Mouse (Mus musculus) yolk sac, embryonic 10.5 days (tissue): ENCODE data around the gene Dst.
A peak's percentile ranks its signal among the peaks of the same experiment; 100 is the strongest.

Experiments
- DNase-seq: peaks from one replicate; pipeline ENCODE4 v3.0.0-alpha.2; 2017; ENCODE audit warnings: low spot score

The Dst gene

GRCm38 (mm10) chr1:34103176-34103575 lies 195.2 kb downstream of the Dst start:
- no peak for DNase-seq

- peak; percentile 77 for DNase-seq
These were observed 195.7 kb downstream of the Dst start for GRCm38 (mm10) chr1:34103713-34104172.

- DNase-seq: no peak
These were observed 196.8 kb downstream of the Dst start for GRCm38 (mm10) chr1:34104846-34105245.

GRCm38 (mm10) chr1:34106606-34107005 lies 198.6 kb downstream of the Dst start:
- no peak for DNase-seq

GRCm38 (mm10) chr1:34107076-34107475 lies 199.1 kb downstream of the Dst start:
- DNase-seq: no peak

DNA sequence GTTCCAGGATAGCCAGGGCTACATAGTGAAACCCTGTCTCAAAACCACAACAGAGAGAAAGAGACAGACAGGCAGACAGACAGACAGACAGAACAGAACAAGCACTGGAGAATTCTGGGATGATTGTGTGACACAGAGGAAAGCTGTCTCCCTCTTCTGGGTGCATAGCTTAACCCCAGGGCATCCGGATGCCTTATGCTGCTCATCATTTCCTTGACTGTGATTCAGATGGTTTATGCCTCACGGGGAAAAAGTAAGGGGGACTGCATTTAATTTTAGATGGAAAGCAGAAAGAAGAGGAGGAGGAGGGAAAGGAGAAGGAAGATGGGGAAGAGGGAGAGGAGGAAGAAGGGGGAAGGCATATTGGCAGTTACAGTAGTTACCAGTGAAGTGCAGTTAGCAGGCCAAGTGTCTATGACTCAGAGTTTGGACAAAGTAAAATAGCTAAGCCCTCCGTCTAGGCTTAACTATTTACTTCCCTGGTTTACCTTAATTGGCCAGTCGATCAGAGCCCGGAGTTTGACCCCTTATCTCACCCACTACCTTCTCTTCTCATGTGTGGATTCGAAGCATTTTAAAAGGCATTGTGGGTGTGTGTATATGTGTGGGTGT lies 201.7 kb downstream of the Dst start:
- no peak for DNase-seq

- DNase-seq: no peak
These were observed 202.8 kb downstream of the Dst start for GRCm38 (mm10) chr1:34110862-34111261.

- DNase-seq: no peak
These were observed 203.9 kb downstream of the Dst start for GRCm38 (mm10) chr1:34111954-34112353.

- DNase-seq: peak; percentile 72
These were observed 208.4 kb downstream of the Dst start for GRCm38 (mm10) chr1:34116444-34116843.

- no peak for DNase-seq
These were observed 209.0 kb downstream of the Dst start for GRCm38 (mm10) chr1:34117056-34117455.

DNA sequence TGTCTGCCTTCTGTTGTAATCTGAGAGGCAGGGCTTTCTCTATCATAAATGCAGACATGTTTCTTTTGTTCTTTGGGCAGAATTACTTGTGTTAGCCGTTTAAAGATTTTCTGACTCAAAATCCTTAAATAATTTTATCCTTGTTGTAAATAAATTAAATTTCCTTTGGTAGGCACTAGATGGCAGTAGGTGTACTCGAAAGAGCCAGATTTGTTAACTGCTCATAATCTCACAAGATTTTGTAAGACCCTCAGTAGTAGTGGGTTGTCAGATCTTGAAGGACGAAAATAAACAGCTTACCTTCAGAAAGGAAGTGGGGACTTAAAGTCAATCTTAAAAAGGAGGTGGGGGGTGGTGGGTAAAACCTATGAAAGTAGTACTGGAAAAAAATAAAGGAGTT lies 209.7 kb downstream of the Dst start:
- no peak for DNase-seq

DNA sequence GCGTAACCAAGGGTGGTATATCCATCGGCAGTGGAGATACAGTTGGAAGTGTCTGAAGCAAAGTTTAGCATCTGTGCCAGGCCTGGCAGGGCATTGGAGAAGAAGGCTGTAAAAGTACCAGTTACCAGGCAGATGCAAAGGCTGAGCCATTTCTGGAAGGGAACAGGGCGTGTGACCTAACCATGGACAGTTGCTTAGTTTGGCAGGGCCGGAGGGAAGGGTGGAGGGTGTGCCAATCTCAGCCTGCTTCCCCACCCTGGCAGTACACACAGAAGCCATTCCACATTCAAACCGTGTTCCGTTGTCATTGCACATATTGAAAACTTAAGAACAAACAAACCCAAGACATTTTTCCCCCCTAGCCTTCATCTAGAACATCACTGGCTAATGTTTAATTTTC lies 212.0 kb downstream of the Dst start:
- DNase-seq: no peak

DNA sequence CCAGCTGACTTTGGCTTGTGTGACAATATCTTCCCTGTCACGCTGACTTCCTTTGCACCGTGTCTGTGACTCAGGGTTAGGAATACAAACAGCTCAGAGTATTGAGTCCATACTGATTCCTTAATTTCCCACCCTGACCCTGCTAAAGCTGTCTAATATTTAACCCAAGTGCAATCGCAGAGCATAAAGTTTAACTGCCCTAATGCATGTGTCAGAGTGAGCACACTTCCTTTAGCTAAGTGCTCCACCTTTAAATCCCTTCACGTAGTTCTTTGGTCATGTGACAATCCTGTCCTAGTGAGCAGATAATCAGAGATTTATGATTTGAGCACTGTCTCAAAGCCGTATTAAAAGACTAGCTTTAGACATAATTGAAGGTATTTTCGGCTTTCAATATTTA lies 212.6 kb downstream of the Dst start:
- peak; percentile 78 for DNase-seq

- peak; percentile 36 for DNase-seq
These were observed 213.4 kb downstream of the Dst start for GRCm38 (mm10) chr1:34121157-34122015.

- no peak for DNase-seq
These were observed 214.2 kb downstream of the Dst start for GRCm38 (mm10) chr1:34122198-34122597.

DNA sequence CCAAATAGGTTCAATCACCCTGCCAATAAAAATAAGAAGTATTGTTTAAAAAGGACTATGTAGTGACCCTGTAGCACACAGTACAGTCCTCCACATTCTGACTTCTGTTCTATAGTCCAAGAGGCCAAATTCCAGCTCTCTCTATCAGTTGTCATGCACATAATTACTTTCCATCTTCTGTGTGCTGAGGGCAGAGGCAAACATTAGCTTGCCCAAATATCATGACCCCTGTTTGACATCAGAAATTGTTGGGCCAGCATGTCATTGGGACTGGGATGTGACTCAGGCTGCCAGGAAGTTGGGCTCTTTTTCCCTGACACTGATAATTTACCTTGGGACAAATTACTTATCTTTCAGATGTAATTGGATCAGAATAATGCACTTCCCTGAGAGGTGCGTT lies 214.9 kb downstream of the Dst start:
- no peak for DNase-seq

- DNase-seq: no peak
These were observed 215.3 kb downstream of the Dst start for GRCm38 (mm10) chr1:34123334-34123733.

DNA sequence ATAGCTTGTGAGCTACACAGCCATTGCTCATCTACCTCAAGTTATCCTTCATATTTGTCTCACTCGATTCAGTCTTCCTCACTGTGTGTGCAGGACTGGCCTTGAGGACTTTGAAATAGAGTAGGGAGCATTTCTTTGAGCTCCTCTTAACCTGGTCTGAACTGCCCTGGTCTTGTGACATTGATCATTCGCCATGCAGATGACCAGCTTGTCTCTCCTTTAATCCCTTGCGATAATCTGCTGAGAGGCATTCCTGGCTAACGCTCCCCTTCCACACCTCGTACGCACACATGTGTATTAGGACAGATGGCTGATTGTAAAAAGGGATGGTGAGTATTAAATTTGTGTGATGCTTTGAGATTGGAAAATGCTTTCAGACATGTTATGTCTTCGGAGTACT lies 216.4 kb downstream of the Dst start:
- DNase-seq: no peak

- DNase-seq: no peak
These were observed 217.1 kb downstream of the Dst start for GRCm38 (mm10) chr1:34125148-34125547.

DNA sequence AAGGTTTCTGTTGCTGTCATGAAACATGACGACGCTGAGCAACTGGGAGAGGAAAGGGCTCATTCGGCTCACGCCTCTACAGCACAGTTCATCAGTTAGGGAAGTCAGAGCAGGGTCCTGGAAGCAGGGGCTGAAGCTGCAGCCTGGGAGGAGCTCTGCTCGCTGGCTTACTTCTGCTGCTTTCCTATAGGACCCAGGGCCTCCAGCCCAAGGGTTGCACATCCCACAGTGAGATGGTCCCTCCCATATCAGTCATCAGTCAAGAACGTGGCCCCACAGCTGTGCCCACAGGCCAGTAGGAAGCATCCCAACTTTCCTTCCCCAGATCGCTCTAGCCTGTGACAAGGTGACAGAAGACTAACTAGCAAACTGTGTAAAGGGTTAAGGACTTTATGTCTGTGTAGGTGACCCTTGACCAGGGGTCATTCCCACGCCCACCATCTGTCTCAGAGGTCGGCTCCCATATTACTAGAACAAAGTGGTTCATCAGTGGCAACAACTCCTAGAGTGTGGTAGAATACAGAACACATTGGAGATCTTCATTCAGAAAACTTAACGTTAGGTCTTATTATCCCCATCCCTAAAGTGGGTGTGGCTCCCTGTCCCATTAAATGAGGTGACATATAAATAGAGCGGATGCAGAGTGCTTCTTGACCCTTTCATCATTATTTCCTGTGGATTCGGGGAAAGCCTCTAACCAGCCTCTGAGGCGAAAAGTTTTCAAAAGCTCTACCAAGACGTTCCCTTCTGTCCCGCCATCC lies 219.9 kb downstream of the Dst start:
- no peak for DNase-seq

- DNase-seq: no peak
These were observed 220.8 kb downstream of the Dst start for GRCm38 (mm10) chr1:34128796-34129195.

DNA sequence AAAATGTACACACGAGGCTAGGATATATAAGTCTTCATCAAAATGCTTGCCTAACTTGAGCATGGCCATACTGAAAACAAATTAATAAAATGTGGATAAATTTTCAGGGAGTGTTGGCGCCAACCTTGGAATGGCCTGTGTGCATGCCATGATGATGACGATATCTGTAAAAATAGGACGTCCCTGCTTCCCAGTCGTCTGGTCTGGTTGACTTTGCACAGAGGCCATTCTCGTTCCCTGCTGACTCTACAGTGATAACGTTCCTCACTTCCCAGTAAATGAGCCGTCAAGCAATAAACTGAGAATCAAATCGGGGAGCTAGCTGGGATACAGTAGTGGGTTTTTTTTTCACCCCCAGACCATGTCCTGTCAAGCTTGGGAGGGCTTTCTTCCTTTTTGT lies 221.7 kb downstream of the Dst start:
- DNase-seq: no peak

- DNase-seq: no peak
These were observed 222.8 kb downstream of the Dst start for GRCm38 (mm10) chr1:34130804-34131203.
